Mouse (Mus musculus): ENCODE measurements around the gene Ucma. TPM values are rescaled to one million over a fixed set of nuclear protein-coding genes. Genes with fewer than 3 reads are reported as not detected.

Gene Ucma
- polyA plus RNA-seq, 1 experiment, result not detected

GRCm38 (mm10) chr2:5015527-5015926 is 39.6 kb downstream of the Ucma start:
- Histone ChIP-seq H3K27ac (ENCODE audit: insufficient read depth, low read depth, low read length) (no peak overlapping the region), H3K4me1 (ENCODE audit: control insufficient read depth, insufficient read depth, low read length) (peaks cover 6% of the 10 kb centered on the region; the same call in 1 of the 2 replicates), H3K4me3 (ENCODE audit: insufficient read depth, low read depth, low read length) (no peak overlapping the region)
- WGBS, result 83% methylated on average over 6 of the region's 6 CpGs
- no peak for TF ChIP-seq CTCF (IDR thresholded peaks at IDR 0.05; ENCODE audit: insufficient read depth, low read depth, low read length)
- no peak for TF ChIP-seq POLR2A (IDR thresholded peaks at IDR 0.05; ENCODE audit: insufficient read depth, low read depth, low read length)

DNA sequence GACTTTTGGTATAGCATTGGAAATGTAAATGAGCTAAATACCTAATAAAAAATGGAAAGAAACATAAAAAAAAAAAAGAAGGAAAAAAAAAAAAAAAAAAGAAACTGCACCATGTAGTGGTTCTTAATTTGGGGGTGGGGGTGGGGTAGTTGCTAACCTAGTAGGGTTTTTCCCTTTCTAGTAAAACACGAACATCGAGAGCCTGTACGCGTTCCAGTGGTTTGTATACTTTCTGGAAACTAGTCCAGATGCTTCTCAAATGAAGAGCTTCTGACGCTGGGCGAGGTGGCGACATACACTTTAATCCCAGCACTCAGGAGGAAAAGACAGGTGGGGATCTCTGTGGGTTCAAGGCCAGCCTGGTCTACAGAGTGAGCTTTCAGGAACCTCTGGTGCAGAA is 41.0 kb downstream of the Ucma start:
- WGBS, result 92% methylated on average over 7 of the region's 7 CpGs
- no peak overlapping the region for H3K27ac ChIP-seq (ENCODE audit: insufficient read depth, low read depth, low read length)

GRCm38 (mm10) chr2:5019708-5020107 is 43.8 kb downstream of the Ucma start:
- WGBS, result 25% methylated on average over 1 of the region's 1 CpGs
- Histone ChIP-seq H3K4me3 (ENCODE audit: insufficient read depth, low read depth, low read length) (no peak overlapping the region), H3K4me1 (ENCODE audit: control insufficient read depth, insufficient read depth, low read length) (peaks cover 12% of the 10 kb centered on the region), H3K27ac (ENCODE audit: insufficient read depth, low read depth, low read length) (peak overlapping the region; percentile 89)
- TF ChIP-seq CTCF (IDR thresholded peaks at IDR 0.05; ENCODE audit: insufficient read depth, low read depth, low read length) (no peak), POLR2A (IDR thresholded peaks at IDR 0.05; ENCODE audit: insufficient read depth, low read depth, low read length) (no peak)

More for the DNA sequence above, 41.0 kb downstream of the Ucma start:
- Histone ChIP-seq H3K4me3 (ENCODE audit: insufficient read depth, low read depth, low read length) (no peak overlapping the region), H3K4me1 (ENCODE audit: control insufficient read depth, insufficient read depth, low read length) (peaks cover 11% of the 10 kb centered on the region)
- TF ChIP-seq CTCF (IDR thresholded peaks at IDR 0.05; ENCODE audit: insufficient read depth, low read depth, low read length) (no peak), POLR2A (IDR thresholded peaks at IDR 0.05; ENCODE audit: insufficient read depth, low read depth, low read length) (no peak)

DNA sequence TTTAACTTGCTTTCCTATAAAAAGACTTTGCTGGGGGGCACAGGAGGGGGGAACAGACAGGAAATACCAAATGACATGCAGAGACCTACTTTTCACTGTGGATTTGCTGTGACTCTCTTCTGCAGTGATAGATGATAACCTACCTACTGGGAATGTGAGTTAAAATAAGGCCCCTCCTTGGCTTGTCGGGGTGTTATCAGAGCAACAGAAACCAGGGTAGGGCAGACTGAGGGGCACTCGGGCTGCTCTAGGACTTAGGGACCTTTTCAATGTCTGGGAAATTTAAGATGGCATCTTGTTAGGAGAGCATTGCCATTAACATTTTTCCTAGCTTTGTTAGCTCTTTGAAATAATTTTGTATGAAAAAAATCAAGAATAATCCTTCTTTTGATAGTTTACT is 47.4 kb downstream of the Ucma start:
- Histone ChIP-seq H3K4me1 (ENCODE audit: control insufficient read depth, insufficient read depth, low read length) (peaks cover 15% of the 10 kb centered on the region), H3K4me3 (ENCODE audit: insufficient read depth, low read depth, low read length) (no peak overlapping the region), H3K27ac (ENCODE audit: insufficient read depth, low read depth, low read length) (no peak overlapping the region)
- no peak for TF ChIP-seq CTCF (IDR thresholded peaks at IDR 0.05; ENCODE audit: insufficient read depth, low read depth, low read length)
- TF ChIP-seq POLR2A (IDR thresholded peaks at IDR 0.05; ENCODE audit: insufficient read depth, low read depth, low read length), result no peak
- 84% methylated on average over 2 of the region's 2 CpGs for WGBS

- TF ChIP-seq POLR2A (IDR thresholded peaks at IDR 0.05; ENCODE audit: insufficient read depth, low read depth, low read length) (no peak), CTCF (IDR thresholded peaks at IDR 0.05; ENCODE audit: insufficient read depth, low read depth, low read length) (no peak)
- WGBS, result 90% methylated on average over 14 of the region's 14 CpGs
- peaks cover 15% of the 10 kb centered on the region for H3K4me1 ChIP-seq (ENCODE audit: control insufficient read depth, insufficient read depth, low read length)
These were observed 47.9 kb downstream of the Ucma start for GRCm38 (mm10) chr2:5023699-5024399.

DNA sequence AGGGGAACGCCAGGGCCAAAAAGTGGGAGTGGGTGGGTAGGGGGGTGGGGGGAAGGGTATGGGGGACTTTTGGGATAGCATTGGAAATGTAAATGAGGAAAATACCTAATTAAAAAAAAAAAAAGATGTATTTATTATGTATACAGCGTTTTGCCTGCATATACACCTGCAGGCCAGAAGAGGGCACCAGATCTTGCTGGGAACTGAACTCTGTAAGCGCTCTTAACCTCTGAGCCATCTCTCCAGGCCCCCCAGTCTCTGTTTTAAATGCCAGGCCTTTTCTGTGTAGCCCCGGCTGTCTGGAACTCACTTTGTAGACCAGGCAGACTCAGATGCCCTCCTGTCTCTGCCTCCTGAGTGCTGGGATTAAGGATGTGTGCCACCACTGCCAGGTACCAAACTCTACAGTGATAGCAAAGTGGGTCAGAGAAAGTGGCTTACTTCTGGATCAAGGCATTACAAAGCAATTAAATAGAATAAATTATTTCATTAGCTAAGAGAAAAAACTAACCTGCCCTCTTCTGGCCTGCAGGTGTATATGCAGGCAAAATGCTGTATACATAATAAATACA is 49.3 kb downstream of the Ucma start:
- 57% methylated on average over 3 of the region's 4 CpGs for WGBS
- no peak for TF ChIP-seq POLR2A (IDR thresholded peaks at IDR 0.05; ENCODE audit: insufficient read depth, low read depth, low read length)
- TF ChIP-seq CTCF (IDR thresholded peaks at IDR 0.05; ENCODE audit: insufficient read depth, low read depth, low read length), result no peak
- H3K4me1 ChIP-seq (ENCODE audit: control insufficient read depth, insufficient read depth, low read length), result peaks cover 9% of the 10 kb centered on the region
- H3K27ac ChIP-seq (ENCODE audit: insufficient read depth, low read depth, low read length), result no peak overlapping the region
- H3K4me3 ChIP-seq (ENCODE audit: insufficient read depth, low read depth, low read length), result no peak overlapping the region

More at GRCm38 (mm10) chr2:5023699-5024399, 47.9 kb downstream of the Ucma start:
- Histone ChIP-seq H3K27ac (ENCODE audit: insufficient read depth, low read depth, low read length) (no peak overlapping the region), H3K4me3 (ENCODE audit: insufficient read depth, low read depth, low read length) (no peak overlapping the region)

- peaks cover 3% of the 10 kb centered on the region for H3K4me1 ChIP-seq (ENCODE audit: control insufficient read depth, insufficient read depth, low read length)
- WGBS, result 54% methylated on average over 6 of the region's 6 CpGs
- H3K4me3 ChIP-seq (ENCODE audit: insufficient read depth, low read depth, low read length), result no peak overlapping the region
- no peak overlapping the region for H3K27ac ChIP-seq (ENCODE audit: insufficient read depth, low read depth, low read length)
- TF ChIP-seq POLR2A (IDR thresholded peaks at IDR 0.05; ENCODE audit: insufficient read depth, low read depth, low read length), result no peak
- TF ChIP-seq CTCF (IDR thresholded peaks at IDR 0.05; ENCODE audit: insufficient read depth, low read depth, low read length), result no peak
These were observed 51.1 kb downstream of the Ucma start for GRCm38 (mm10) chr2:5027057-5027456.

DNA sequence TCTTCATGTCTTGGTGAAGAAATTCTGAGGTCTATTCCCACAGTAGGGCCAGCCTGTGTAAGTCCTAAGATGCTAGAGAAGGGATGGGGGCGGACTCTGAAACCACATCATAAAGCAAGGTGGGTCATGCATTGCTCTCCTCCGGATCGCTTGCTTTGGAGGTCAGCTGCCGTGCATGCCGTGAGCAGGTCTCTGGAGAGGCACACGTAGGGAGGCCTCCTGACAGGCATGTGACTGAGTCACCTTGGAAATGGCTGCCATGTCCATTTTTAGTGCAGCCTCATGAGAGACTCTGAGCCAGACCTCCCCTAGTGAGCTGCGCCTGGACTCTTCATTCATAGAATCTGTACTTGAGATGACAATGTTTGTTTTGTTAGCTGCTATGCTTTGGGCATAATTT is 52.1 kb downstream of the Ucma start:
- no peak for TF ChIP-seq CTCF (IDR thresholded peaks at IDR 0.05; ENCODE audit: insufficient read depth, low read depth, low read length)
- TF ChIP-seq POLR2A (IDR thresholded peaks at IDR 0.05; ENCODE audit: insufficient read depth, low read depth, low read length), result no peak
- no peak overlapping the region for H3K27ac ChIP-seq (ENCODE audit: insufficient read depth, low read depth, low read length)
- 93% methylated on average over 7 of the region's 7 CpGs for WGBS
- H3K4me1 ChIP-seq (ENCODE audit: control insufficient read depth, insufficient read depth, low read length), result peaks cover 3% of the 10 kb centered on the region
- H3K4me3 ChIP-seq (ENCODE audit: insufficient read depth, low read depth, low read length), result no peak overlapping the region

DNA sequence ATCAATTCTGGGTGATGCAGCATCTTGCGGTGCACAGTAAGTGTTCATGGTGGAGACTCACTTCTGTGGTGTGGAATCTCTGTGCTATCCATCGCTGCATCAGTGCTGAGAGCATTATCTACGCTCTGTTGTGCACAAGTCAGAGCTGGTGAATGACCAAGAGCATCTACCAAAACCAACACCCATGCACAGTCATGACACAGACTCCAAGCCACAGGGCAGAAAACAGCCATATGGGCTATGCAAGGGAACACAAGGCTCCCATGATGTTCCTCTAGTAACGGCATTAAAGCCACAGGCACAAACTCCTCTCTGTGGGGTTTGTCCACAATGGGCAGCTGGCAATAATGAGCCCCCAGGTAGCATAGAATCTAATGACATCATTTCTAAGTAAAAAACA is 53.9 kb downstream of the Ucma start:
- TF ChIP-seq POLR2A (IDR thresholded peaks at IDR 0.05; ENCODE audit: insufficient read depth, low read depth, low read length), result no peak
- no peak for TF ChIP-seq CTCF (IDR thresholded peaks at IDR 0.05; ENCODE audit: insufficient read depth, low read depth, low read length)

More for the DNA sequence above, 53.9 kb downstream of the Ucma start:
- no peak overlapping the region for H3K4me3 ChIP-seq (ENCODE audit: insufficient read depth, low read depth, low read length)
- 92% methylated on average over 4 of the region's 4 CpGs for WGBS
- peaks cover 3% of the 10 kb centered on the region for H3K4me1 ChIP-seq (ENCODE audit: control insufficient read depth, insufficient read depth, low read length)
- H3K27ac ChIP-seq (ENCODE audit: insufficient read depth, low read depth, low read length), result no peak overlapping the region
